26 mouse cellular contexts compared by ENCODE assay signal in genomic region chr10:53419139-53419935, GRCm38 (mm10). TPM values are rescaled to one million over a fixed set of nuclear protein-coding genes. Genes with fewer than 3 reads are reported as not detected.
DNase-seq lines count a peak whose midpoint lies in the region; ATAC-seq and TF ChIP-seq lines count a peak whose summit lies in the region.
"Had no signal": no experiment of that assay in that cellular context is flagged by ENCODE, and none has a peak within 500 bp of the region (broad histone marks: within the 10 kb centered on the region; RNA-seq: fewer than 3 reads in every experiment).

No protein-coding gene starts in this region.

- H3K9ac ChIP-seq in MEL (ENCODE audit: control insufficient read depth, low read depth, low read length, poor library complexity, severe bottlenecking) = no peak overlapping the region
- H3K9ac ChIP-seq in limb, embryonic 15.5 days = no peak overlapping the region
- H3K9ac ChIP-seq: heart, embryonic 15.5 days; hindbrain, embryonic 14.5 days had no signal

- no peaks in the 10 kb centered on the region for H3K27me3 ChIP-seq in MEL (ENCODE audit: control insufficient read depth in 1 of 2, insufficient read depth in 2 of 2, low read length in 2 of 2)
- no peaks in the 10 kb centered on the region for H3K27me3 ChIP-seq in limb, embryonic 15.5 days
- H3K27me3 ChIP-seq: heart, embryonic 15.5 days; Patski had no signal

- DNase-seq in heart, adult 11 months = peak; percentile 61
- no peak for DNase-seq in heart, postnatal 25 days (ENCODE audit: low spot score)
- peak; percentile 66 for DNase-seq in MEL (ENCODE audit: low read depth, low spot score)
- DNase-seq in c-Kit-positive CD71-positive TER-119-positive erythroid progenitor cells, embryonic 14.5 days (ENCODE audit: low spot score) = no peak
- DNase-seq in lung, postnatal 10 days = no peak
- DNase-seq in yolk sac, embryonic 10.5 days (ENCODE audit: low spot score) = no peak
- DNase-seq: adrenal gland, adult 2 months; adrenal gland, postnatal 25 days; cerebellum, adult 2 months; cerebellum, postnatal 10 days; gastrocnemius, postnatal 36 days; heart, adult 2 months; heart, postnatal 14 days had no signal

- TF ChIP-seq EP300 in MEL (IDR thresholded peaks at IDR 0.05; ENCODE audit: low read depth in 1 of 2, low read length in 2 of 2) = peak; percentile 49 to 52; a peak in 2 of 4 replicates

- peaks cover 0 to 46% of the 10 kb centered on the region in 2 experiments; a peak in 2 of 4 replicates for H3K36me3 ChIP-seq in MEL (ENCODE audit: control insufficient read depth in 1 of 2, insufficient read depth in 2 of 2, low read length in 2 of 2)
- no peaks in the 10 kb centered on the region for H3K36me3 ChIP-seq in limb, embryonic 15.5 days
- H3K36me3 ChIP-seq: embryonic facial prominence, embryonic 10.5 days; forebrain, embryonic 10.5 days; G1E; heart, embryonic 15.5 days; hindbrain, embryonic 10.5 days had no signal

- TF ChIP-seq CTCF in MEL (IDR thresholded peaks at IDR 0.05 in 2 of 3, conservative IDR thresholded peaks at IDR 0.05 in 1 of 3; ENCODE audit: control insufficient read depth in 1 of 3, insufficient read depth in 1 of 3, low read depth in 2 of 3, low read length in 3 of 3, poor library complexity in 1 of 3, severe bottlenecking in 1 of 3) = no peak

- no peaks in the 10 kb centered on the region for H3K9me3 ChIP-seq in MEL (replicated peaks; ENCODE audit: insufficient read depth, low read length)
- H3K9me3 ChIP-seq in limb, embryonic 15.5 days = no peaks in the 10 kb centered on the region
- H3K9me3 ChIP-seq: embryonic facial prominence, embryonic 10.5 days; forebrain, embryonic 10.5 days; G1E; heart, embryonic 15.5 days; hindbrain, embryonic 10.5 days had no signal

- no peak overlapping the region; the same call in 1 of the 2 replicates for H3K27ac ChIP-seq in MEL (ENCODE audit: control insufficient read depth, low read depth, low read length)
- no peak overlapping the region; the same call in 1 of the 2 replicates for H3K27ac ChIP-seq in limb, embryonic 15.5 days
- H3K27ac ChIP-seq: embryonic facial prominence, embryonic 10.5 days; forebrain, embryonic 10.5 days; heart, adult 2 months; heart, embryonic 15.5 days; hindbrain, embryonic 10.5 days; hindbrain, embryonic 14.5 days had no signal

- H3K4me2 ChIP-seq in limb, embryonic 15.5 days = no peak overlapping the region
- H3K4me2 ChIP-seq: heart, embryonic 11.5 days; heart, embryonic 15.5 days; hindbrain, embryonic 14.5 days had no signal

- peaks cover 33 to 38% of the 10 kb centered on the region in 2 experiments for H3K4me1 ChIP-seq in MEL (ENCODE audit: control insufficient read depth in 1 of 2, insufficient read depth in 2 of 2, low read length in 2 of 2)
- H3K4me1 ChIP-seq in limb, embryonic 15.5 days = peaks cover 23% of the 10 kb centered on the region

- intact Hi-C loops in heart, postnatal 25 days (cut with DNase I) = no loop called here

- ATAC-seq in granulocyte monocyte progenitor cell, adult 5-6 weeks (replicated peaks; ENCODE audit: poor library complexity, severe bottlenecking) = 0 out of 2 replicates have a peak, but pooled peaks have one; percentile 26
- ATAC-seq in limb, embryonic 15.5 days (ENCODE audit: insufficient number of reproducible peaks, low FRiP score, low TSS enrichment, low read depth) = peak; percentile 62
- ATAC-seq: forebrain, embryonic 14.5 days; intestine, postnatal 0 days; Patski had no signal

- no peak for TF ChIP-seq POLR2A in MEL (IDR thresholded peaks at IDR 0.05; ENCODE audit: control insufficient read depth in 1 of 2, insufficient read depth in 1 of 2, low read depth in 1 of 2, low read length in 2 of 2, poor library complexity in 1 of 2)

- 44% methylated on average over 4 of the region's 4 CpGs for WGBS in limb, embryonic 15.5 days

- no peak for TF ChIP-seq RAD21 in MEL (IDR thresholded peaks at IDR 0.05; ENCODE audit: low read depth, low read length)

- H3K79me2 ChIP-seq in MEL (ENCODE audit: control insufficient read depth, insufficient read depth, low read length, poor library complexity) = no peaks in the 10 kb centered on the region

- no peak overlapping the region for H3K4me3 ChIP-seq in MEL (ENCODE audit: control insufficient read depth in 1 of 2, insufficient read depth in 1 of 2, low read depth in 2 of 2, low read length in 2 of 2)
- no peak overlapping the region for H3K4me3 ChIP-seq in limb, embryonic 15.5 days
- H3K4me3 ChIP-seq: embryonic facial prominence, embryonic 10.5 days; erythroblast, embryonic 14.5 days; forebrain, embryonic 10.5 days; heart, adult 2 months; heart, embryonic 15.5 days; hindbrain, embryonic 10.5 days had no signal

TF ChIP-seq in MEL, 35 proteins besides CTCF, POLR2A, EP300 and RAD21:
- TF ChIP-seq GABPA (IDR thresholded peaks at IDR 0.05; ENCODE audit: low read depth, low read length) (no peak), RCOR1 (IDR thresholded peaks at IDR 0.05; ENCODE audit: low read depth, low read length) (no peak), GATA1 (IDR thresholded peaks at IDR 0.05; ENCODE audit: low read depth, low read length) (peak; percentile 62), ETS1 (IDR thresholded peaks at IDR 0.05; ENCODE audit: low read depth, low read length) (no peak), POLR2AphosphoS5 (IDR thresholded peaks at IDR 0.05; ENCODE audit: borderline replicate concordance, low read depth, low read length) (no peak), MAFK (IDR thresholded peaks at IDR 0.05; ENCODE audit: borderline replicate concordance, low read depth, low read length) (no peak), USF2 (IDR thresholded peaks at IDR 0.05; ENCODE audit: borderline replicate concordance in 1 of 2, insufficient read depth in 1 of 2, low read depth in 1 of 2, low read length in 2 of 2) (no peak), MAX (IDR thresholded peaks at IDR 0.05; ENCODE audit: low read length) (peak; percentile 46; the same call in 1 of the 2 replicates), CHD1 (IDR thresholded peaks at IDR 0.05; ENCODE audit: low read depth, low read length) (no peak), E2F4 (IDR thresholded peaks at IDR 0.05; ENCODE audit: borderline replicate concordance, low read depth, low read length) (no peak), SIN3A (IDR thresholded peaks at IDR 0.05; ENCODE audit: low read length) (0 out of 2 replicates have a peak, but pooled peaks have one; percentile 27), MYC (IDR thresholded peaks at IDR 0.05; ENCODE audit: low read depth, low read length) (peak; percentile 71), TAL1 (IDR thresholded peaks at IDR 0.05; ENCODE audit: low read length) (no peak), UBTF (IDR thresholded peaks at IDR 0.05; ENCODE audit: borderline replicate concordance, insufficient read depth, low read depth, low read length) (no peak), ZMIZ1 (IDR thresholded peaks at IDR 0.05; ENCODE audit: low read depth, low read length) (no peak), CHD2 (IDR thresholded peaks at IDR 0.05; ENCODE audit: low read length) (no peak), NELFE (IDR thresholded peaks at IDR 0.05; ENCODE audit: low read depth, low read length) (no peak), MXI1 (IDR thresholded peaks at IDR 0.05; ENCODE audit: low read depth, low read length) (no peak), USF1 (IDR thresholded peaks at IDR 0.05; ENCODE audit: low read depth, low read length) (no peak), SMC3 (IDR thresholded peaks at IDR 0.05; ENCODE audit: low read depth, low read length) (no peak), MYB (IDR thresholded peaks at IDR 0.05; ENCODE audit: low read depth, low read length) (no peak), TCF12 (IDR thresholded peaks at IDR 0.05; ENCODE audit: low read depth, low read length) (0 out of 2 replicates have a peak, but pooled peaks have one; percentile 33), BHLHE40 (IDR thresholded peaks at IDR 0.05; ENCODE audit: borderline replicate concordance, low read depth, low read length) (no peak), KAT2A (conservative IDR thresholded peaks at IDR 0.05; ENCODE audit: low read depth, low read length) (no peak), ZKSCAN1 (IDR thresholded peaks at IDR 0.05; ENCODE audit: low read depth, low read length) (no peak)

RNA-seq across cellular contexts. Expression of gene Cep85l, which starts 39.6 kb away (rescaled TPM):
- total RNA-seq in heart, postnatal 25 days (2021) = 10 to 100 TPM; 14.5 to 16.1 TPM
- 2.1 and 2.2 TPM in 2 replicates for total RNA-seq in MEL (2012; rRNA removed)
- 10 to 100 TPM in 1 of 2 experiments, 1 to 10 TPM in 1; 3.0 to 43.1 TPM for polyA plus RNA-seq in MEL (2012; ENCODE audit: insufficient read depth in 1 of 2, insufficient read length in 2 of 2, low read depth in 1 of 2, low replicate concordance in 2 of 2, missing spikeins in 1 of 2)
- 34.6 and 35.7 TPM in 2 replicates for total RNA-seq in granulocyte monocyte progenitor cell, adult 5-6 weeks (2014; fragmentation: Nextera tagmentation)
- 39.8 and 44.6 TPM in 2 replicates for total RNA-seq in granulocyte monocyte progenitor cell, adult 5-6 weeks (2017)
- polyA plus RNA-seq in limb, embryonic 15.5 days (2015; fragmentation: Nextera tagmentation; extraction: Ambion mirVana) = 5.9 and 6.8 TPM in 2 replicates
- polyA plus RNA-seq: G1E had no signal

Comparison
In these comparisons a context has a peak if more than half of its experiments do, and no peak if none do; other contexts are left out.
1. DNase-seq: peak in heart, adult 11 months (single experiment) and MEL (single experiment); none in heart, postnatal 25 days (single experiment), c-Kit-positive CD71-positive TER-119-positive erythroid progenitor cells, embryonic 14.5 days (single experiment), lung, postnatal 10 days (single experiment) and yolk sac, embryonic 10.5 days (single experiment).